Mouse (Mus musculus): ENCODE results near the gene Rhbdf1.
"Not testable (repeated sequence)": the region's sequence is repeated elsewhere in the genome, so short reads cannot be mapped to it uniquely, and the experiment has no call there.

Rhbdf1 gene

DNA sequence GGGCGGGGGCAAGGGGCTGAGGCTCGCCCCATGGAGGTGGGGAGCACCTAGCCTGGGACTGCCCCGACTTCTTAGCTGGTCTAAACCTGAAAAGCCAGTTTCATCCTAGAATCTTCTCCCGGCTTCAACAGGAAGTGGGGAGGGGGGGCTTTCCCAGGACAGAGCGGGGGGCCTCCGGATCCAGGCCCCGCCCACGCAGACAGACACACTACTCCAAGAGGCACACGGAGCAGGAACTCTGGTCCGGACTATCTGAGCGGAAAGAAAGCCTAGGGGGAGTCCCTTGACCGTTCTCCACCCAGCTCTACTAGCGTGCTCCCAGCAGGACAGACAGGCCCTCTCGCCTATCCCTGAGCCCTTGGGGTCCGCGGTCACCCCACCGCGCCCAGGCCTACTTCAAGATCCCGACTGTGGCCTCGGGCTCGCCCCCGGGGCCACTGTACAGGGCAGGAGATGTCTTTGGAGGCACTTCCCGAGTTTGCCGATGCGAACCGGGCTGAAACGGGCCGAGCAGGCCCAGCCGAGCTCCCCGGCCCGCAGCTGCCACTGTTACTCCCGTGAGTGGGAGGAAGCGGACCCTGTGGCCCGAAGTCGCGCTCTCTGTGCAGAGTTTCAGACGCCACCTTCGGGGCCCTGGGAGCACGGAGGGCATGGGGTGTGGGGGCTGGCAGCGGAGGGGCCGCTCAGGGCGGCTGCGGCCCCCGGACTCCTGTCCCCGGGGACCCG is 712 bp downstream of the Rhbdf1 start:
- peak; percentile 50 for DNase-seq (ENCODE audit: low read depth, low spot score)

GRCm38 (mm10) chr11:32220607-32221224 is 1.4 kb downstream of the Rhbdf1 start:
- peak; percentile 47 for DNase-seq (ENCODE audit: low read depth, low spot score)

DNA sequence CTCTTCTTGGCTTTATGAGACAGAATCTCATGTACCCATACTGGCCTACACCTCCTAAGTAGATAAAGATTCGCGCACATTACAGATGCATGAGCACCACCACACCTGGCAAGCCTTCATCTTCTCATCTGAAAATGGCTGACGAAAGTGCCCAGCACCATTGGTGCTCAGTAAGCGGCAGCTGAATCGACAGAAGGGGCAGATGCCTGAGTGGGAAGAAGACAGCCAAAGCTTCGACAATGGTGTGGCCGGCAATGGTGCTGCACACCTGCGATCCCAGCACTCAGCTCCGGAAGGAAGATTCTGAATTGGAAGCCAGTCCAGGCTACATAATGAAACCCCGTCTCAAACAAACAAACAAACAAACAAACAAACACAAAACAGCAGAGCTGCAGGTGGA is 2.8 kb downstream of the Rhbdf1 start:
- no peak for DNase-seq (ENCODE audit: low read depth, low spot score)

DNA sequence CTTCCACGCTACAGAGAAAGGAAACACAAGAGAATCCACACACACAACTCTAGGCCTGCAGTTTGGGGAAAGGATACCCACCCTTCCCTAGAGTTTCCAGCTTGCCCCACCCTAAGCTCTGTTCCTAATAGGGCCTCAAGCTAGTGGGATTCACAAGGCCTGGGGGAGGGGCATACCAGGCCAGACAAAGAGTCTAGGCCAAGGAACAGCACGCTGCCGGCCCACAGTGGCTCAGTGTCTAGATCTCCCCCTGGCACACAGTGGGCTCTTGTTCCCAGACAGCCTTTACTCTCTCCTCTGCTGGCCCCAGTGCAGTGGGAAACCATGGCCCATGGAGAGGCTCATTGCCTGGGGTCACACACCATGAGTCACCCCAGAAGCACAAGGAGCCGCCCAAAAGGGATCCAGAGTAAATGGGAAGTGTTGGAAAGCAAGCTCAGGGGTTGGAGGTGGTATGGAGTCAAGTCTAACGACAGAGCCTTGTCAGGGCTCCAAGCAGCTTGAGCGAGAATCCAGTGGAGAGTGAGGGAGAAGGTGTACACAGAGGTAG is 3.5 kb downstream of the Rhbdf1 start:
- peak; percentile 54 for DNase-seq (ENCODE audit: low read depth, low spot score)

DNA sequence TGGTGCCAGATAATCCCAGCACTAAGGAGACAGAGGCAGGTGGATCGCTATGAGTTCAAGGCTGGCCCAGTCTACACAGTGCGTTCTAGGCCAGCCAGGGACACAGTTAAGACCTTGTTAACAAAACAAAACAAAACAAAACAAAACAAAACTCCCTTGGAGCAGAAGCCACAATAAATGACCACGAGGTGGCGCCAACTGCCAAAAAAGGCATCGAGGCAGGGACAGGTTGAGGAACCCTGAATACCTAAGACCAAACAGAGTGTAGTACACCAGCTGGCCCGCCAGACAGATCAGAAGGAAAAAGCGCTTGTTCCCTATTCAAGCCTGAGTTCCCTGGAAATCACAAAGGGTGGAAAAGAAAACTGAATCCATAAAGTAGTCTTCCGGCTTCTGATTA is 5.2 kb downstream of the Rhbdf1 start:
- DNase-seq (ENCODE audit: low read depth, low spot score), result peak; percentile 88

DNA sequence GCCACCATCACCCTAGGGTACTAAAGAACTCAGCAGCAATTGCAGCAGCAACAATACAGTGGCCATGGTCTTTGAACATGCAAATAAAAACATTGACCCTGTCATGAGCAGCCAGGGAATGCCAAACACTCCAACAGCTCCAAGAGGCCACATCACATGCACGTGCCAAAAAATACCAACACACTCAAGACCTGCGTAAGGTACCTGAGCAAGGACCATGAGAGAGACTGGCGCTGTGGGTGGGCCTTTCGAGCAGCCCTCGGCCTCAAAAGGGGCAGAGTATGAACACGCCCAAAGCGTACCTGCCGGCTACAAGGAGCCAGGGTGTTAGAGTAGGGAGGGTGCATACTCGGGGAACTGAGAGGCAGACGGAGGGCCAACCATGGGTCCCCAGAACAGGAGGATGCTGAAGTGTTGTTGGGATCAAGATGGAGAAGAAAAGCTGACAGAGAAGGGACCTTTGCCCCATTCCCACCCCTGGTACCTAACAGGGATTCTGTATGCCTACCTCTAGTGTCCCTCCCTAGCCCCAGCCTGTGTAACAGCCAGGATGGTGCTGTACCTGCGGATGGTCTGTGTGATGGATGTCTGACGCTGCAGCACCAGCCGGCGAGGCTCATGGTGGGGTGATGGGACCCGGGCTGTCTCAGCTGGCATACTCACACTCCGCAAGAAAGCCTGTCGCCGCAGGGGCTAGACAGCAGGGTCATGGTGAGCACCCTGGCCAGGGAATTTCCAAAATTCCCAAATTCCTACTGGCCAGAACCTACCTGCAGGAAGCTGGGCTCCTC is 6.5 kb downstream of the Rhbdf1 start:
- DNase-seq (ENCODE audit: low read depth, low spot score), result no peak

DNA sequence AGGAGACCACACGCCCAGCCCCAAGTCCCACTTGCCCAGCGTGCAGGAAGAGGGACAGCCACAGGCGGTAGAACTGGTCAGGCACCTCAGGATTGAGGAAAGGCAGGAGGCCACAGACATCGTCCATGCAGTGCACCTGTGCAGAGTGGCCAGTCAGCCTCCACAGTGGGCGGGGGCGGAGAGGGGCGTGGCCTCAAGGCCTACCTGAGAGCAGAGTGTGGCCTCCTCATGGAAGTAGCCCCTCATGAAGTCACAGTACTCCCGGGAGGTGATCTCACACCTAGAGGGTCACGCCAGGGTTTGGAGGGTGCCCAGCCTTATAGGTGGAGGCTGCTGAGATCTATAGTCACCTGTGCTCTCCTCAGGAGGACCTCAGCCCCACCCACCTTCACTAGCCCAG is 11.5 kb downstream of the Rhbdf1 start:
- DNase-seq (ENCODE audit: low read depth, low spot score), result no peak

GRCm38 (mm10) chr11:32205058-32205873 is 16.8 kb downstream of the Rhbdf1 start, which contains the start of gene Snrnp25:
Gene Snrnp25, plus strand, starts transcription at chr11:32205415.
- DNase-seq (ENCODE audit: low read depth, low spot score), result peak; percentile 99

- DNase-seq (ENCODE audit: low read depth, low spot score), result no peak
Observed at GRCm38 (mm10) chr11:32201922-32202685, 20.0 kb downstream of the Rhbdf1 start.

DNA sequence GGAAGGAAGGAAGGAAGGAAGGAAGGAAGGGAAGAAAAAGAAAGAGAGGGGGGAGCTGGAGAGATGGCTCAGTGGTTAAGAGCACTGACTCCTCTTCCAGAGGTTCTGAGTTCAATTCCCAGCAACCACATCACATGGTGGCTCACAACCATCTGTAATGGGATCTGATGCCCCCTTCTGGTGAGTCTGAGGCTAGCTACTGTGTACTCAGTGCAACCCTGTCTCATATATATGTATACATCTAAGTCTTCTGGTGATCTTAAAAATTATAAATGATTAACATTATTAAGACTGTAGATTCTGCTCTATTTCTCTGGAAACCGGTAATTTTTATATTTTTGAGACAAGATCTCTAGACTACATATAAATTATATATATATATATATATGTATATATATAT is 21.1 kb downstream of the Rhbdf1 start:
- DNase-seq (ENCODE audit: low read depth, low spot score), result not testable (repeated sequence)

DNA sequence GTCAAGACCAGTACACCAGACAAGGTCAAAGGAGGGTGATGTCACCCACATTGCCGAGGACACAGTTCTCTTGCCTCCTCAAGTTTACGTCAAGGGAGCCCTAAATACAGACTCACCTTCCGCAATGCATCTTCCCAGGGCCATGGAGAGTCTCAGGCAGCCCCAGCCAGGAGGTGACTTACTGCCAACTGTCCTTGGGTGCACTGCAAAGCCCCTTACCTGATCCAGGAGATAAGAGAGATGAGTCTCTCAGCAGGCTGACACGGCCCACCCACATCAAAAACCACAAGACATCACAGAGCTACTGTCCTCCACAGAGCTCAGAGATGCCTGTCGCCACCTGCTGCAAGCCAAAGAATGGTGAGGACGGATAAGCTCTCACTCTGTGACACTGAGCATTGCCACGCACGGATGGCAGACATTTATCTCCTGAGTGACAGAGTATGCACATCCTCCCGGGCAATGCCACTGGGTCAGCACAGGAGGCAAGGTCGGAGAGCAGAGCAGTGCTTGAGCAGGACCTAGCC is 22.0 kb downstream of the Rhbdf1 start, which contains the start of gene Il9r:
Gene Il9r, minus strand, starts transcription at position 205 of the 527 bp plus-strand sequence.
- DNase-seq (ENCODE audit: low read depth, low spot score), result no peak

DNA sequence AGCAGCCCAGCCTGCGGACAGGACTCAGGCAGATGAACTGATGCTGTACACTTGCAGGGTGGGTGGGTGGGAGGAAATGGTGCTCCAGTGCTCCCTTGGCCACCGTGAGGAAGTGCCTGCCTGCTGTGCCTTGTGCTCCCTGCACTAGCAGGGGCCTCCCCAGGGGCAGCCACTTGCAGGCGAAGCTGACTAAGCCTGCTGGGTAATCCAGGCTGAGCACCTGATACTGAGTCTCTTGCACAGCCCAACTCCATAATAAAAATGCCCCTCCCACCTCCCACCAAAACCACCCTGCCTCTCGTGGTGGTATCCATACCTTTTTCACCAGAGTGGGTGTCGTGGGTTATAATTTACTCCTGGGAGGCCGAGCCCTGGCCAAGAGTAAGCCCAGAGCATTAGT is 22.9 kb downstream of the Rhbdf1 start:
- no peak for DNase-seq (ENCODE audit: low read depth, low spot score)

- no peak for DNase-seq (ENCODE audit: low read depth, low spot score)
Observed at GRCm38 (mm10) chr11:32198256-32198955, 23.7 kb downstream of the Rhbdf1 start.

DNA sequence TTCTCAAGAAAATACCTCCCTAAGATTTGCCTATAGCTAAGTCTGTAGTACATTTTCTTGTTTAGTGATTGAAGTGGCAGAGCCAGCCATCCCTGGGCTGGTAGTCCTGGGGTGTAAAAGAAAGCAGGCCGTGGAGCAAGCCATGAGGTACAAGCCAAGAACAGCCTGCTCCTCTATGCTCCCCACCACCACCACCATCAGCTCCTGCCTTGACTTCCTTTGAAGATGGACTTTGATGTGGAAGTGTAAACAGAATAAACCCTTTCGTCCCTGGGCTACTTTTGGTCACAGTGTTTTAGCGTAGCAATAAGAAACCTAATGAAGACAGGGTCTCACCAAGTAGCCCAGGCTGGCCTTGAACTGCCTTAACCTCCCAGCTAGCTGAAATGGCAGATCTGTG is 24.3 kb downstream of the Rhbdf1 start:
- no peak for DNase-seq (ENCODE audit: low read depth, low spot score)

DNA sequence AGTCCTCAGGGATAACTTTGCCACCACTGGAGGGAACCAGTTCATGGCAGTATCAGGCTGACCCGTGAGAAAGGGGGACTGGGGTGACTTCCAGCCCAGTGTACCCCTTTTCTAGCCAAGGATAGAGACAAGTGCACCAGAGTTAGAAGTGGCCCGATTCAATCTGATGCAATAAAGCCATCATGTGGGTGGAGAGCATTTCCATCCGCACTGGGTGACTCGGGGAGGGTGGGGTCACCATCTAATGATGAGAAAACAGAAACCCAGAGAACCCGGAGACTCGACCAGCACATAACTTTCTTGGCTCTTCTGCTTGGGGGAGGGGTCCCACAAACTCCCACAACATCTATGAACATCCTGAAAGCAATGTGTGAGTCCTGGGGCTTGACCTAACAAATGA is 25.4 kb downstream of the Rhbdf1 start:
- no peak for DNase-seq (ENCODE audit: low read depth, low spot score)

DNA sequence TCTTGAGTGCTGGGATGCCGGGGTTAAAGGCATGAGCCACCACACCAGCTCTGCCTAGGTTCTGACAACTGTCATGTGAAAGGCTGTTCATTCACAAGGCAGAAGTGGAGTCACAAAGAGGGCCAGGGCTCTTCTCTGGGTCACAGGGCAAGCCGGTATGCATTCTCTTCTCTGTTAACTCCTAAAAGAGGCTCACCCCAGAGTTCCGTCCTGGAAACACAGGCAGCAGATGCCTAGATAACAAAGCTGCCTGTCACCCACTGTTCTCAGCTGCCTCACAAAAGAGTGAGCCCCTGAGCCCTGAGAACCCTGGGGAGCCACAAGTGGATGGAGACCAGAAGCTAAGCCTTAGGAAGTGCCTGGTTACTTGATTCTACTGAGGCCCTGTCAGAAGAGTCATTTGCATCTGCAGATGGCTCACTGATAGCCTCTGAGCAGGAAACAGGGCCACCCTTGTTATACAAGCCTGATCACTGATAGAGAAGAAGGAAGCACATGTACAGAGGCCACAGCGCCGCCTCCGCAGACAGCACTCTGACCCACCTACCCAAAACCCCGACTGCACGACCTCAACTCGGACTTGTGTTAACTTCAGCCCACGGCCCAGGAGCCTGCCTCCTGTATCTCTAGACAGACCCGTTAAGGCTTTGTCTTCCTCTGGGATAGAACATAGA is 26.1 kb downstream of the Rhbdf1 start:
- DNase-seq (ENCODE audit: low read depth, low spot score), result no peak

- DNase-seq (ENCODE audit: low read depth, low spot score), result no peak
Observed at GRCm38 (mm10) chr11:32194626-32195025, 27.5 kb downstream of the Rhbdf1 start.

GRCm38 (mm10) chr11:32194086-32194485 is 28.0 kb downstream of the Rhbdf1 start:
- DNase-seq (ENCODE audit: low read depth, low spot score), result no peak

DNA sequence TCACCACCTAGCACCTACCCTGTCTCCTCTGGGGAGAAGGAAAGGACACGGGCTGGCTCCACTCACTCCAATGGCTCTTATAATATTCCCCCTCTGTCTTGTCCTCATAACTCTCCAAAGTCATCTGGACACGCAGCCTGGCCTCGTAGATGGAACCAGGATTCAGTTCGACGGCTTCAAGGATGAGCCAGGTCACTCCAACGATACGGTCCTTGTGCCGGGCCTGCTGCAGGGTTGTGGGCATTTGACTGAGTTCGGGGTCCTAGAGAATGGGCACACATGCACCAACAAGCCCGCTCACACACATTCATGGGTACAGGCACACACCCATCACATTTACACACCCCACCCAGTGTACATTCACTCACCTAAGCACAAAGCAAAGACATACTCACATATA is 28.9 kb downstream of the Rhbdf1 start:
- no peak for DNase-seq (ENCODE audit: low read depth, low spot score)
